Mouse (Mus musculus) gastrocnemius, adult 8-10 months (tissue): ENCODE measurements around the gene Mapk12. TPM values are rescaled to one million over a fixed set of nuclear protein-coding genes. Genes with fewer than 3 reads are reported as not detected.

Source experiments
- DNase-seq, 2 experiments: peaks; one replicate each; pipeline ENCODE4 v3.0.0; 2022; ENCODE audit warnings: low spot score in 2 of 2
- total RNA-seq, 4 experiments: library from RNA; stranded (reverse); gene quantifications; 2 replicates each; pipeline ENCODE4 v1.2.4; 2022

The Mapk12 gene
- total RNA-seq, 4 experiments from 2014 or later = 123 to 153 (median 139) TPM

GRCm38 (mm10) chr15:89138531-89138930 is 2.0 kb downstream of the Mapk12 start:
- no peak for DNase-seq

- DNase-seq = no peak
Measured at GRCm38 (mm10) chr15:89138046-89138405, 2.5 kb downstream of the Mapk12 start.

GRCm38 (mm10) chr15:89137378-89138045 is 3.0 kb downstream of the Mapk12 start:
- DNase-seq = no peak

DNA sequence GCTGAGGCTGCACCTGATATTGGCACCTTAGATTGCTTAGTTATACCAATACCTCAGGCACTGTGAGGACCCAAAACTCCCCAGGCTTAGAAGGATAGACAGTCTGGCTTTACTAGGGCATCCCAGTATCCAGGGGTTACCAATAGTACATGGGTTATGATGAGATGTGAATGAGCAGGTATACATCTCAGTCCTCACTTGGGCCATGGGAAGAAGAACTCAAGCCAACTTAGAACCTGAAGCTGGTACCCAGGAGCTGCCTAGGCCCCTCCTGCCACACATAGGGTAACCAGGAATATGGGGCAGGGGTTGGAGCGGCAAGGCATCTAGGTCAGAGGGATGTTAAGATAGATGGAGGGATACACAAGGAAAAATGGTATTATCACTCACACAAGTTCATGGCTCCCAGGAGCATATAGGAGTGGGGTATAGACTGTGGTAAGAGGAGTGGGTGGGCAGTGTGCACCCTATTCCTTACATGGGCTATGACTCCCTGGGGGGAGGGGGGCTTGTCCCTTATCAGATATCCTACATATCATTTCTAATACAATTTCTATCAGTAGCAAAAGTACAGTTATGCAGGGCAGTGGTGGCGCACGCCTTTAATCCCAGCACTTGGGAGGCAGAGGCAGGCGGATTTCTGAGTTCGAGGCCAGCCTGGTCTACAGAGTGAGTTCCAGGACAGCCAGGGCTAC is 3.9 kb downstream of the Mapk12 start:
- DNase-seq = no peak

DNA sequence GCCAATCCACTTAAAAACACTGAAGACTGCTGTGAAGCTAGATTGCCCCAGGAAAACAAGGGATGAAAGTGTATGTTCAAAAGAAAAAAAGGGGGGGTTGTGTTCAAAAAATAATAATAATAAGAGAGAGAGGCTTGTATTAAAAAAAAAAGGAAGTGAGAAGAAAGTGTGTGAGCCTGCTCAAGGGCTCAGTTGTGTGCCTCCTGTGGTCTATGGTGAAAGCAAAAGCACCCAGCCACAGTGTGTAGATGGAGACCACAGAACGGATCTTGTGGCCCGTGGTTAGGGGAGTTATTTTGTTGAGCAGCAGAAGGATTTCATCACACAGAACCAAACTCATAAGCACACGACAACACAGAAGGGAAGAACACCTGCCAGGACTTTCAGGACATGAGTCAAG is 9.2 kb downstream of the Mapk12 start:
- DNase-seq = no peak

DNA sequence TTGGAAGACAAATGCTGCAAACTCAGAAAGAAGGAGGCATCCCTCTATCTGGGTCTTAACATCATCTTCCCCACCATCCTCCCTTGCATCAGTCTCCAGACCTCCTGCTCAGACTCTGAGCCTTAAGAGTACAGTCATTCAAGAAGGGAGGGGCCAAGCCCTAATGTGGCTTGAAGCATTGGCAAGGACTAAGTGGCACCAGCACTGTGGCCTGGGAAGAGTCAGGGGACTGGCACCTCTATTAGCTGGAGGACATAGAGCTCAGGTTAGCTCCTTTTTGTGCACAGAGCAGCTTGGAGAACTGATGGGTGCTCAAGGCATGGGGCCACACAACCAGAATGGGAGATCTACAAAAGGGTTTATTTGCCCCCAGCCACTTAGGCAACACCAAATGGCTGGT is 10.3 kb downstream of the Mapk12 start:
- no peak for DNase-seq

- peak; percentile 82 to 85 for DNase-seq
Measured at GRCm38 (mm10) chr15:89128382-89129350, 11.8 kb downstream of the Mapk12 start, which contains the start of gene Hdac10. Hdac10 (minus strand) TSS chr15:89128700.

- DNase-seq = no peak
Measured at GRCm38 (mm10) chr15:89127364-89127940, 13.1 kb downstream of the Mapk12 start.

DNA sequence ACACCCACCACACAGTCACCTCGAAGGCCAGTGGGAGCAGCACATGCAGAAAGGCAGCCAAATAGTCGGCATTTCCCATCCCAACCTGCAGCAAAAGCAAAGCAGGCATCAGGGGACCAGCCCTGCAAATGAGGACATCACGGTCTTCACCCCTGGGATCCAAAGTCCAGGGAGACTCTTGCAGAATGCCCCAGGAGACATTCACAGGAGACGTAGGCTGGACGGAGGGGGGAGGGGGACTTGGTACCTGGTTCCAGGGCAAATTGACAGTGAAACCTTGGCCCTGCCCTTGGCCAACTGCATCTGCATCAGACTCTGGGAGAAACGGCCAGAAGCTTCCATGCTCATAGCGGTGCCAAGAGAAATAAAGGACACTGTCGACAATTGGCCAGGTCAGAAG is 13.9 kb downstream of the Mapk12 start:
- DNase-seq = no peak

- DNase-seq = no peak
Measured at GRCm38 (mm10) chr15:89125351-89125750, 15.2 kb downstream of the Mapk12 start.

- no peak for DNase-seq
Measured at GRCm38 (mm10) chr15:89124312-89124711, 16.2 kb downstream of the Mapk12 start.

DNA sequence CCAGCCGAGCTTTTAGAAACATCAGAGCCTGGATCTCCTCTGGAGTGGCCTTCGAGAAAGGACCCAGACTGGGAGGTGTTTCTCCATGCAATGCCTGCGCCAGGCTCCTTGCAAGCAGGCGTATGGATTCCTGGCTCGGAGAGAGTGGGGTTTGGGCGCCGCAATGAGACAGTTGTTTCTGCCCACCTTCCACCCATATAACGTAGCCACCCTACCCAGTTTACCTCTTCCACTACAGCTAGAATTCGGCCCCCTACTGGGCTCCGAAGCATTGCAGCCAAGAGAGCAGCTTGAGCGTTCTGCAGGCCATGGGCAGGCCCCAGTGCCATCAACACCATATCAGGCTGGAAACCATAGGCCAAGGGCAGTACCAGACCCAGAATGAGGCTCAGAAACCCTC is 16.9 kb downstream of the Mapk12 start:
- no peak for DNase-seq

DNA sequence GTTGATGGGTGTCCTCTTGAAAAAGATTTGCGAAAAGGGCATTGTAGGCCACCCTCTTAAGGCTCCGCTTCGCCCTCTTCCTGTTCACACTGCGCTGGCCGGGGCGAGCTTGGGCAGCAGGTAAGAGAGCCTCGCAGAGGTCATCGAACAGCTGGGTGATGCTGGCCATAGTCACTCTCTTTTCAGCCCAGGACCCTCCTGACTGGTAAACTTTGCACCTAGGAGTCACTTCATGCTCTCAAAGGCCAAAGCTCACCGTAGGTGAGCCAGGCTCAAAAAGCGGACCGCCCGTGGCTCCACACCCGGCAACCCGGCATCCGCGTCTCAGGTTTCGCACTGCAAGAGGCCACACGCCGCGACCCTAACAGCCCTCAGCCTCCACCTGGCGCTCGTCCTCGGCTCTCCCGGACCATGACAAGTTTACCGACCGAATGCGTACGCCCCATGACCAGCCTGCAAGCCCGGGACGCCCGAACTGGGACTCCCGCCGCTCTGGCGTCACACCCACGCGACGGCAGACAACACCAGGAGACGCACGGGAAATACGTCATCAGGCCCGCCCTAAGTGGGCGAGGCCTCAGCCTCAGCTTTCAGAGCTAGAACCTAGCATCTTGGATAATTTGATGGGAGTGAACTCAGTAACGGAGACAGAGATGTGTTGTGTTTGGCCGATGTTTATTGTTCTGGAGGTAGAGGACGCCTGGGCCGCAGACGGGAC is 17.7 kb downstream of the Mapk12 start, which contains the start of gene Tubgcp6:
Tubgcp6 (minus strand) TSS at position 464 of the 718 bp plus-strand sequence.
- DNase-seq = peak; percentile 87 to 91

- no peak for DNase-seq
Measured at GRCm38 (mm10) chr15:89118007-89118406, 22.5 kb downstream of the Mapk12 start.

DNA sequence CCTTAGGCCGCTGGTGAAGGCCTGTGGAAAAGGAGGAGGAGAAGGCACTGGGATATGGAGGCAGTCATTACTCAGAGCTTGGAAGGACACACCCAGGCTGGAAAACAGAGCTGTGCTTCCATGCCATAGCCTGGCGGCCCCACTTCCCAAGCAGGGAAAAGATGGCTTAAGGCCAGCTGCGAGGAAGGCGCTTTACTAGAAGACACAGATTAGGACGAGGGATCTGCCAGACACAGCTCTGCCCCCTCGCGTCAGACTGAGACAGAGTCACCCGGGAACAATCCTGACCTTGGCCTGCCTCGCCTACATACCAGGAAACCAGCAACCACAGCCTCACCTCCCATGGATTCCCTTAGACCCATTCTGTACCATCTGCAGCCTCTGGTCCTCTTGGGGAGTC is 30.4 kb downstream of the Mapk12 start:
- no peak for DNase-seq

DNA sequence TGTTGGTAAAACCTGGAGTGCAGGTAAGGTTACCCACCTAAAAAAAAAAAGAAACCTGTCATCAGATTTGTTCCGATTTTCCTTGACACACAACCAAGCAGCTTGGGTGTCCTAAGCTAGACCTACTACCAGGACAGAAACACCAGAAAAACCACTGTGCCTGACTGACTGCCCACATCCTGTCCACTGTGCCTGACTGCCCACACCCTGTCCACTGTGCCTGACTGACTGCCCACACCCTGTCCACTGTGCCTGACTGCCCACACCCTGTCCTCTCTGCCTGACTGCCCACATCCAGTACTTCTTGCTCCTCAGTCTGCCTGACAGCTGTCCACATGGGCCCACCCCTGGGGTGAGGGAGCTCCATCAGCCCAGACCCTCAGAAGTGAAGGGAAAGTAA is 33.5 kb downstream of the Mapk12 start:
- no peak for DNase-seq

GRCm38 (mm10) chr15:89106073-89106472 is 34.4 kb downstream of the Mapk12 start:
- no peak for DNase-seq

GRCm38 (mm10) chr15:89104425-89104824 is 36.1 kb downstream of the Mapk12 start:
- no peak for DNase-seq

- no peak for DNase-seq
Measured at GRCm38 (mm10) chr15:89103921-89104320, 36.6 kb downstream of the Mapk12 start.

DNA sequence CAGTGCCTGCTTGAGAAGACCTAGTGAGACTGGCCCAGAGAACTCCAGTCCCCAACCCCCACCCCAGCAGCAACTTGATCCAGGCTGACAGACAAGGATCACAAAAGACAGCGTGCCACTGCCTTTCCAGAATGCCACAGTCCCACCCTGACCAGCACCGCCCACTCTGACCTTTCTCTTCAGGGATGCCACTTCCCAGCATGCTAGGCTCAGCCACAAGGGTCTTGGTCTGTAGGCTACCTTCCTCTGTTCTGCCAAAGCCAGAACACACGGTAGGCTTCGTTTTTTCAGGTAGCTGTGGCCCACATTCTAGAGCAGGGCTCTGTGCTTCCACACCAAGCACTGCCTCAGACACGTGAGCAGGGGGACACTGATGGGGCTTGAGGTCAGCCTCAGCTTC is 37.9 kb downstream of the Mapk12 start:
- DNase-seq = no peak

DNA sequence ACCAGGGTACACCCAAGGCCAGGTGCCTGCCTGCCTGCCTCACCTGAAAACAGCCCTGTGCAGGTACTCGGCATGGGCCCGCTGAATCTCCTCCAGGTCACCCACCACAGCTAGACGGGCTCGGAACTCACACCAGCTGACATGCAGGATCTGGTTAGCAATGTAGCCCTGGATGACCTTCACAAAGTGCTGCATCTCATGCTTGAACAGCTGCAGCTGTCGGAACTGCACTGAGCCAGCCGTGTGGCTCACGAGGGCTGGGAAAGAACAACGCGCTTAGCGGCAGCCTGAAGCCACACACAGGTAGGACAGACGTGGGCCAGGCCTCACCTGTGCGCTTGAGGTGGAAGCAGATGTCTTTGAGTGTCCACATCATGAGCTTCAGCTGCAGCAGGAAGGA is 39.7 kb downstream of the Mapk12 start:
- DNase-seq = no peak
